Mouse (Mus musculus) brain, embryonic 14.5 days (tissue): ENCODE data around the gene Cers5. TPM values are rescaled to one million over a fixed set of nuclear protein-coding genes. Genes with fewer than 3 reads are reported as not detected.

Experiments
- DNase-seq: peaks from one replicate; pipeline ENCODE4 v3.0.0-alpha.2; 2011; ENCODE audit warnings: low read depth
- CTCF ChIP-seq: fragments of 200-500 bp; IDR thresholded peaks from 2 replicates; pipeline ENCODE4 v1.5.1; 2012; ENCODE audit warnings: inconsistent platforms, mild to moderate bottlenecking, moderate library complexity, borderline replicate concordance; ENCODE audit not compliant: insufficient read depth, insufficient read length; ENCODE audit errors: extremely low read depth
- POLR2A ChIP-seq: fragments of 200-500 bp; IDR thresholded peaks from 2 replicates; pipeline ENCODE4 v1.6.1; 2012; ENCODE audit warnings: mild to moderate bottlenecking, inconsistent platforms, borderline replicate concordance; ENCODE audit not compliant: poor library complexity, insufficient read depth, insufficient read length, severe bottlenecking; ENCODE audit errors: extremely low read depth
- polyA plus RNA-seq: library from polyadenylated mRNA; depleted of rRNA; stranded (reverse); fragments of >200 nt; gene quantifications from 2 replicates; pipeline ENCODE4 v1.2.3, GENCODE M21; 2012

Cers5 gene
- polyA plus RNA-seq, 1 experiment, result 69.4 TPM

DNA sequence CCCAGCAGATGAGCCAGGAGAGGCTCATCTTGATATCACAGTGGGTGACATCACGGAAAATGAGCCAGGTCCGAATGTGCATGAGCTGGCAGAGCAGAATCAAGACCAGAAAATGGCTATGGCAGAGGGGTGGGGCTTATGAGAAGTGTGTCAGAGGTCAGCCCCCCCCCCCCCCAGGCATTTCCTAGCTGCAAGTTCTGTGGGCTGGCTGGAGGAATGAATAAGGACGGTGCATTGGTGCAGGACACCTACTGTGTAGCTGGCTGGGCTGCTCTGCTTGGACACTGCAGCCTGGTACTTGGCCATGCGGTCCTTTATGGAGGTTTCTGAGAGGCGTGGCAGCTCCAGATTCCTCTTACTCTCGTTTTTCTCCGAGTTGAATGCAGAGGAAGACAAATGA is 33.5 kb upstream of the Cers5 start:
- TF ChIP-seq CTCF (no peak), POLR2A (no peak)
- peak; percentile 68 for DNase-seq

DNA sequence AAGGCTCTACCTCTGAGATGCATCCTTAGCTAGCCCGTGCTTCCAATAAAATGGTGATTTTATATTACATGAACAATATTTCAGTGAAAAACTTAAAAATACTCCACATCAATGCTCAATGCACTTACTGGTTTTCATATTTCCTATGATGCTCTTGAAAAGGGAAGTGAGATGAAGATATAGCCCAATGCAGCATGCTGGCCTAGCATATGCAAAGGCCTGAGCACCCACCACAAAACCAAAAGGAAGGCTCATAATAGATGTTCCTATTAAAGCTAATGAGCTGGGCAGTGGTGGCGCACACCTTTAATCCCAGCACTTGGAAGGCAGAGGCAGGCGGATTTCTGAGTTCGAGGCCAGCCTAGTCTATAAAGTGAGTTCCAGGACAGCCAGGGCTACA is 33.0 kb upstream of the Cers5 start:
- no peak for DNase-seq
- no peak for TF ChIP-seq CTCF
- no peak for TF ChIP-seq POLR2A

DNA sequence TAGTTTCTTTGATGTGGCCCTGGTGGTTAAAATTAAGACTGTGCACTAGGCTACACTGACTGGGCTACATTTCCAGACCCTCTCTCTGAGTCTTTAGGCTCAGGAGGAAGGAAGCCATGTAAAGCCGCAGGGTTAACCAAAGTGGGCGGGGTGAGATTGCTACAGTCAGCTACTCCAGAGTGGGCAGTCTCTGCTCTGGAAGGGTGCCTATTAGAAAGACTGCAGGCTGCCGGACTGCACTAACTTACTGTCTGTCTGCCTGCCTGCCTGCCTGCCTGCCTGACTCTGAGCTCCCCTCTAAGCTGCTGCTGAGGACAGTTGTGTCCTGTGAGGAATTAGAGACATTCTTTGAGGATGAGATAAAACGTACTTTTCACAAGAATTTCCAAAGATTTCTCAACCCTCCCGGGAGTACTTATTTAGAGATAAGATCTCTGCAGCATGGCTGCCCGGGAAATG is 30.5 kb upstream of the Cers5 start:
- TF ChIP-seq POLR2A (no peak), CTCF (no peak)
- peak; percentile 60 for DNase-seq

DNA sequence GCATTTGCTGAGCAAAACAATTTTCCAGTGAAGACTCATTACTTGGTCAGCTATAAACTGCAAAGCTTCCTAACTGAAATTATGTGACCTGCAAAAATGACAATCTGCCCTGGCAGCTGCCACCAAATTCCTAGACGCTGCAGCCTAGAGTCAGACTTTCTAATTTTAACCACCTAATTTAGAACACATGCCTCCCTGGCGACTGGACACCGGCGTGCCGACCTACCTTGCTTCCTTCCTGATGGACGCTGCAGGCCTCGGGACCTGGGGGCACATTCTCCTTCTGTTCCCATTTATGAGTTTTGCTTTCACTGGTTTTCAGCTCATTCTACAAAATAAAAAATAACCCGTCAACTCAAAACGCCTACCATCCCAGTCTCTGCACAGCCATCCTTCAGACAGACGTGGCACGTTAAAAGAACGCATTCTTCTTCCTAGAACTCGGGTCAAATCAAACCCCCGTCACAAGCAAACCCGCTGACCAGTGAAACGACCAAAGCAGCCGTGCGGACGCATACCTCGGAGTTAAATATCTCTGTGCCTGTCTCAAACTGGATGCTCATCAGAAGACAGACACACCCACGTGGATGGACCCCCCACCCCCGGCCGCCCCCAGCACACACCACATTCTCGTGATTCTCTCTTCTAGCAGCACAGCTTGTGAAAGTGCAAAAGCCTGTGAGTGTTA is 29.3 kb upstream of the Cers5 start:
- no peak for TF ChIP-seq POLR2A

DNA sequence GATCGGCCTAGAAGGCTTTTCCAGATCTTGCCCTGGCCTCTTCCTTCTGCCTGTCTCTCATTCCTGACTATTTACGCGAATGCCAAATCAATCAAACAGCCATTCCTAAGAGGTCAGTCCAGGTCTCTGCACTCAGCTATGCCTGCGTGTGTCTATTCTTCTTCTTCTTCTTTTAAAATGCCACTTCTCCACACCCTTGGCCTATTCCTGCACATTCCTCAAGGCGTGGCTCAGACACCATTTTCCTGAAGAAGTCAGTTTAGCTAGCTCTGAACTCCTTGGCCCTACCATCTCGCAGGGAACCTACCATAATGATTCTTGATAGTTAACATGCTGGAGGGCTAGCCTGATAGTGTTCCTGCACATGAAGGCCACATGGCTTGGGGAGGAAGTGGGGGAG is 27.0 kb upstream of the Cers5 start:
- DNase-seq, result no peak

More for the DNA sequence above, 29.3 kb upstream of the Cers5 start:
- DNase-seq, result no peak

DNA sequence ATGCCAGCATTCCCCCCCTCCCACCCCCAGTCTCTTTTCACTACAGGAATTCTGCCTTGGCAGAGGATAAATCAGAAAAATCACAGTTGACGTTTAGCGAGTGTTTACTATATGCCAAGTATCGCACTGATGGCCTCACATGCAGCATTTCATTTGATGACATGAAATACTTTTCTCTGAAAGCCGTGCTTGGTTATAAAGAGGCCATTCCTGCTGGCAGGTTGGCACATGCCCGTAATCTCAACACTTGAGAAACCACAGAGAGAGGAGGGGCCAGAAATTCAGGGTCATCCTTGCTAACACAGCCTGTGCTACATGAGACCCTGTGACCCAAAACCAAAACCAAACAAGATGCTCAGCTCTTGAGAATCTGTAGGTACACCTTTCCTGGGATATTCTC is 25.2 kb upstream of the Cers5 start:
- DNase-seq, result peak; percentile 42
- TF ChIP-seq CTCF (no peak), POLR2A (no peak)

More for the DNA sequence above, 27.0 kb upstream of the Cers5 start:
- TF ChIP-seq POLR2A (no peak), CTCF (no peak)

DNA sequence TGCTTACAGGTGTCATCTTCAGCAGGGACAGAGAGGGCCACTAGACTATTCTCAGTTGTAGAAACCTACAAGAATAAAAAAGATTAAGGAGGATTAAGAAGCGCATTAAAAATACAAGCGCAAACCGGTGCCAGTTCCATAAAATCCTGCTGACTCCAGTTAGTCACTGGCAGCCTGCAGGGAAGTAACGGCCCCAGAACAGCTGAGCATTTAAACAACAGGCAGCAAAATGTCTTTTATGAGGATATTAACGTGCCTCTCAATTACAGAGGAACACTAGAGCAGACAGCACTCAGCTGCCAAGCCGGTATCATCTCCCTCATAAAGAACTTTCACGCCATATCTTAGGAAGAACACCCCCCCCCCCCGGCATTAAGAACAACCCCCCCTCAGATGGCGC is 24.1 kb upstream of the Cers5 start:
- TF ChIP-seq POLR2A (no peak), CTCF (no peak)
- peak; percentile 74 for DNase-seq

DNA sequence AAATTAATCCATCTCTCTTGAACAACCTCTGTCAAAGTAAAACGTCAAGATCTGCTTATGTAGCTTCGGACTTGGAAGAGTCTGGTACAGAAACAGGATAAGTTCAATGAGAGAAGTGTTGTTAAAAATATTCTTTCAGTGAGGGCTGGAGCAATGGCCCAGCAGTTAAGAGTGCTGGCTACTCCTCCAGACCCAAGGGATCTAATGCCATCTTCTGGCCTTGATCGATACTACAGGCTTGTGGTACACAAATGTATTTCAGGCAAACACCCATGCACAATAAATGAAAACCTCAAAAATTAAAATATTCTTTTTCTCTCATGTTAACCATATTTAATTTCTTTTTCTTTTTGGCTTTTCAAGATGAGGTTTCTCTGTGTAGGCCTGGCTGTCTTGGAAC is 23.4 kb upstream of the Cers5 start:
- DNase-seq, result no peak
- no peak for TF ChIP-seq CTCF
- no peak for TF ChIP-seq POLR2A

DNA sequence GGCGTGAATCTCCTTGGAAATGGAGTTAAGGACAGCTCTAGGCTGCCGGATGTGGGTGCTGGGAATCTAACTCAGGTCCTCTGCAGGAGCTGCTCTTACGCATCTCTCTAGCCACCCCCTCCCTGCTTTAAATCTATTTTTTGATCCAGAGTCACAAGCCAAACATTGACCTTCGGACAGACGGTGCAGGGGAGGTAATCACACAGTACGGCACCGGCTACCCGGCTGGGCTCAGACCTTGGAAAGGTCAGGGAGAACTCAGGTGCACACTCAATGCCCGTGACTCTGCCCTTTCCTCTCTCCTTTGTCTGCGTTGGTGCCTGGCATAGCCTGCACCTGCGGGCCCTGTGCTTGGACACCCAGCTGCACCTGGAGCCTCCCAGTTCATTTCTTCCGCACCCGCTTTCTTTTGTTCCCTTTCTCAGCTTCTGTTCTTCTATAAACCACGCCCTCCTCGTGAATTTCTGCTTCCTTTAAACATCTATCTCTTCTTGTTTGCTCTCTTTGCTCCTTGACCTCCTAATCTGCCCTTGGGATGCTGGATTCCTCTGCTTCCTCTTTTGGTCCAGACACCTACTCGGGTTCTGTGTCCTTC is 19.6 kb upstream of the Cers5 start:
- no peak for DNase-seq
- TF ChIP-seq CTCF, result no peak
- no peak for TF ChIP-seq POLR2A

DNA sequence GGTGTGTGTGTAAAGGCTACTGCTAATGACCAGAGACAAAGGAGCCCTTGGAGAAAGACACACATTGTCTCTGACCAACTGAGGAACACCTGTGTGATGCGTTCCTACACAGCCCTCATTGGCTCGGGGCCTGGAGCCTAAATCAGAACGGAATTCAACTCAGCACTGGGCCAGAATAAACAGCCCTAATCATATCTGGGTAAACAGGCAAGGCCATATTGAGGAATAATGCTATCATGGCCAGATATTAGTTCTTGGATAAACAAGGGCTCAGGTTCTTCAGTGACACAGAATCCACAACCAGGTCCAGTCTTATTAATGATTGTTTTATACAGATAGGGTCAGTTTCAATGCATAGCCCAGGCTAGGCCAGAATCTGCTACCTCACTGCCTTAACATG is 18.3 kb upstream of the Cers5 start:
- no peak for DNase-seq
- TF ChIP-seq CTCF (no peak), POLR2A (no peak)

DNA sequence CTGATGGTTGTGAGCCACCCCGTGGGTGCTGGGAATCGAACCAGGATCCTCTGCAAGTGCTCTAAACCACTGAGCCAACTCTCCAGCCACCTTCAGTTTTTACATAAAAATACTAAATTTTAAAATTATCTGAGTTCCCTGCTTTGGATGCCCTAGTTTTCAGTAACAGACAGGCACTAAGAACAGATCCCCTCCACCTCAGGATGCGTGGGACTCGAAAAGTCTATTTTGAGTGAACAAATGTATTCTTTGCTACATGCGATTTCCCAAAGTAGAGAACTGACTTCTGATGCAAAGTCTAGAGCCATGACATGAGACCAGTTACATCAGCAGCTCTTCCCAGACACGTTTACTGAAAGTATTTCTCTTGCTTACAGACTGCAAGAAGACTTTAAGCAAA is 17.8 kb upstream of the Cers5 start:
- no peak for TF ChIP-seq POLR2A
- no peak for TF ChIP-seq CTCF
- no peak for DNase-seq

DNA sequence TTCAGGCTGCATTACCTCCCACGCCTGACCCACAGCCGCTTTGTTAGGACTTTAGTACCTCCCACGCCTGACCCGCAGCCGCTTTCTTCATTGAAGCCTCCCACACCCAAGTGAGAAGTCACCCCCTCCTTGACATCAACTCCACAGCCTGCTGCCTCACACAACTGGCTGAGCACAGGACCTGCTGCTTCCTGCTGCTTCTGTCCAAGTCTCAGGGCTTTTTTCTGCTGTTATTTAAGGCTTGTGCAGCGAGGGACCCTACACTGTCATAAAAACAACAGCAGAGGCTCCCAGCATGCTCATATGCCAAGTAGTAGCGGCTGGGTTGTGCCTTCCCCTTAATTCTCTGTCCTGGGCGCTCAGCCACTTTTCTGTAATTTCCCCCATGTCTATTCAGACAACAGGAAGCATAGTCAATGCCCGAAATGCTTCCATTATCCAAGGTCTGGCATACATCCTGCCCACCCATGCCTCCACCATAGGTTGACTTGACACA is 15.0 kb upstream of the Cers5 start:
- peak; percentile 85 for DNase-seq
- TF ChIP-seq POLR2A (no peak), CTCF (no peak)
